Mouse (Mus musculus) embryonic fibroblast, embryonic 13.5 days (primary cell): Measurements from ENCODE around the gene Rexo4.

Experiments used
- CTCF ChIP-seq: IDR thresholded peaks from 2 replicates; pipeline ENCODE4 v1.5.1; 2011; ENCODE audit warnings: mild to moderate bottlenecking, control low read depth, low read length, moderate library complexity, borderline replicate concordance; ENCODE audit not compliant: insufficient read depth
- POLR2A ChIP-seq: IDR thresholded peaks from 2 replicates; pipeline ENCODE4 v1.6.1; 2011; ENCODE audit warnings: low read depth, mild to moderate bottlenecking, control low read depth, low read length, moderate library complexity

- TF ChIP-seq CTCF (no peak), POLR2A (no peak)
Measured at GRCm38 (mm10) chr2:26984640-26985039, 20.5 kb upstream of the Rexo4 start.
